Mouse (Mus musculus) Patski (cell line): Measurements from ENCODE around the gene Ogdh. TPM values are rescaled to one million over a fixed set of nuclear protein-coding genes. Genes with fewer than 3 reads are reported as not detected.
"Not testable (repeated sequence)": the region's sequence is repeated elsewhere in the genome, so short reads cannot be mapped to it uniquely, and the experiment has no call there.

ENCODE experiments used
- ATAC-seq: fragments of 100-300 bp; one replicate; pipeline ENCODE4 v1.8.0; 2021
- CTCF ChIA-PET: fragments of 350-600 bp; sonication (Branson Sonifier 250); formaldehyde crosslinking; loops from one replicate; lab custom pipeline; 2022; ENCODE audit warnings: inconsistent platforms; lab: Charles Lee
- POLR2A ChIA-PET: fragments of 350-600 bp; sonication (Branson Sonifier 250); formaldehyde crosslinking; loops from one replicate; lab custom pipeline; 2022; ENCODE audit warnings: antibody characterized with exemption, inconsistent platforms; lab: Charles Lee
- DNase-seq: peaks from one replicate; pipeline ENCODE4 v3.0.0-alpha.2; 2011; ENCODE audit warnings: low read depth, low spot score
- H3K27me3 ChIP-seq: fragments of 371-371 bp; one replicate; pipeline ENCODE4 v1.5.1; 2021
- CTCF ChIP-seq: fragments of 100-300 bp; IDR thresholded peaks from one replicate; pipeline ENCODE4 v1.5.1; 2021
- in situ Hi-C: fragments of 300-500 bp; cut with MboI; formaldehyde crosslinking; loops from 3 replicates; pipeline ENCODE4 v1.11.1; 2018; ENCODE audit warnings: low pct_unique_long_range_greater_than_20kb, mixed read lengths
- polyA plus RNA-seq: library from polyadenylated mRNA; unstranded; gene quantifications from one replicate; pipeline ENCODE4 v1.2.3, GENCODE M21; 2021

The Ogdh gene
- polyA plus RNA-seq, 1 experiment from 2014 or later: 190 TPM

DNA sequence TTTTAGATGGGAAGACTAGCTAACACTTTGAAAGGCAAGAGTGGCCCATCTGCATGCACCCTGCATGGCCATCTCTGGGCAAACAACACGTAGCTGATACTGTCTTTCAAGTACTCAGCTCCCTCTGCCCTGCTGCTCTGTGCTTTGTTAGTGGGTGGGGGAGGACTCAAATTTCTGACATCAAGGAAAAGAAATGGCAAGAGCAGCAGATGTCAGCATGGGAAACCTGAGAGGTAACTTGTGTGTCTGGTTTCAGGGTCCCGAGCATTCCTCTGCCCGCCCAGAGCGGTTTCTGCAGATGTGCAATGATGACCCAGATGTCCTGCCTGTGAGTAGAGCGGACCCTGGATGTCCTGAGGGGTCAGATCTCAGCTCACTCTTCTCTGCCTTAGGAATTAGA is 58.2 kb downstream of the Ogdh start:
- H3K27me3 ChIP-seq: no peaks in the 10 kb centered on the region
- in situ Hi-C loops: no loop called here
- ChIA-PET POLR2A (no interaction called here), CTCF (interaction anchor here (0.9 to 1.5 kb wide), 2 partner anchors 13 to 24 kb away, joined by 3 read pairs; no protein-coding TSS in a partner anchor)
- ATAC-seq (no peak), DNase-seq (no peak)
- no peak for TF ChIP-seq CTCF

DNA sequence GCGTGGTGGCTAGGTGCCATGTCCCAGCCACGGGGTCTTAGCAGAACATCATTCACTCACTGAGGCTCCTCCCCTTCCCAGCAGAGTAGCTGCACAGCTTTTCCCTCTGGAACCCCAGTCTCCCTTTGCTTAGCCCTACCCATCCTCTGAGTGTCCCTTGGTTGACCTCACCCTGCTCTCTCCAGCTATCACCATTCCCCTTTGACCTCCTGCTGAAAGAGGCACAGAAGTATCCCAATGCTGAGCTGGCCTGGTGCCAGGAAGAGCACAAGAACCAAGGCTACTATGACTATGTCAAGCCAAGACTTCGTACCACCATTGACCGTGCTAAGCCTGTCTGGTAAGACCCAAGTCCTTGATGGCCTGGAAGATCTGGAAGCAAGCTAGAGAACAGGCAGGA is 63.7 kb downstream of the Ogdh start:
- in situ Hi-C loops: no loop called here
- ATAC-seq: no peak
- DNase-seq: no peak
- no peaks in the 10 kb centered on the region for H3K27me3 ChIP-seq
- POLR2A ChIA-PET: interaction anchor here (0.9 to 1.1 kb wide), 2 partner anchors 10 to 18 kb away, joined by 3 read pairs; no protein-coding TSS in a partner anchor
- CTCF ChIA-PET: interaction anchor here (1.2 to 5.5 kb wide), 2 partner anchors 11 to 19 kb away, joined by 3 to 18 read pairs; no protein-coding TSS in a partner anchor
- no peak for TF ChIP-seq CTCF

DNA sequence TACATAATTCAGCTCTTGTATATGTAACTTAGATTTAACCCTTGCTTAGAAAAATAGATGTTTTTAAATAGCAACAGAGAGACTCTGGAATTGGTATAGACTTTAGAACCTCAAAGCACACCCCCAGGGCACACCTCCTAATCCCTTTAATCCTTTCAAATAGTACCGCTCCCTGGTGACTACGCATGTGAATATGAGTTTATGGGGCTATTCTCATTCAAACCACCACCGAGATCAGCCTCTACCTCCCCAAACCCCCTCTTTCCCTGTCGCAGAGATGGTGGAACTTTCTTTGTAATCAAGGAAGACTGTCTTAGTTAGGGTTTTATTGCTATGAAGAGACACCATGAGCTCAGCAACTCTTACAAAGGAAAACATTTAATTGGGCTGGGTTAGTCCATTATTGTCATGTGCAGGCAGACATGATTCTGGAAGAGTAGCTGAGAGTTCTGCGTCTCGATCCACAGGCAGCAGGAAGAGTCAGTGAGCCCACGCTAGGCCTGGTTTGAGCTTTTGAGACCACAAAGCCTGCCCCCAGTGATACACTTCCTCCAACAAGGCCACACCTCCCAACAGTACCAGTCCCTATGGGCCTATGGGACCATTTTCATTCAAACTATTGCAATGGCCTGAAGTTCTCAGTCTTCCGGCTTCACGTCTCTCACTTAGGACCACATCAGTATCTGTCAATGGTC is 73.3 kb downstream of the Ogdh start:
- TF ChIP-seq CTCF: no peak
- no peaks in the 10 kb centered on the region for H3K27me3 ChIP-seq
- in situ Hi-C loops: no loop called here
- CTCF ChIA-PET: interaction anchor here (3.6 kb wide), 1 partner anchor 10 kb away, joined by 18 read pairs; no protein-coding TSS in a partner anchor
- DNase-seq: no peak
- POLR2A ChIA-PET: interaction anchor here (1.3 kb wide), 1 partner anchor 10 kb away, joined by 3 read pairs; no protein-coding TSS in a partner anchor
- no peak for ATAC-seq

DNA sequence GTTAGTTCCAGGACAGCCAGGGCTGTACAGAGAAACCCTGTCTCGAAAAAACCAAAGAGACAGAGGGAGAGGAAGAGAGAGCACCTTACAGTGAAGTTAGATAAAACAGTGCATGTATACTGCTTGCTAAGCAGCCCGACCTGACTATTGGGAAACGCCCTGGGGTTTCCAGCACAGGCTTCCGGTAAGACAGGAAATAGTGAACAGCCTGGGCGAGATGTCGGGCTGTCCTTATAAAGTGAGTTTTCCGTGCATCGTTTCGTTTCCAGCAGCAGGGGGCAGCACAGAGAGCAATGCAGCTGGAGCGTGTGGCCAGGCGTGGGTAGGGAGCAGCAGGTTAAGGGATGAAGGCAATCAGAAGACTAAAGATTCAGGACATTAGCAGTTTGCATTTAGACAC is 74.5 kb downstream of the Ogdh start:
- in situ Hi-C loops: no loop called here
- ATAC-seq (no peak), DNase-seq (no peak)
- CTCF ChIA-PET: interaction anchor here (0.7 to 3.6 kb wide), 2 partner anchors 11 to 46 kb away, joined by 6 to 18 read pairs; no protein-coding TSS in a partner anchor
- peak; percentile 80 for TF ChIP-seq CTCF
- POLR2A ChIA-PET: no interaction called here
- H3K27me3 ChIP-seq: no peaks in the 10 kb centered on the region

GRCm38 (mm10) chr11:6366434-6366833 is 75.0 kb downstream of the Ogdh start:
- TF ChIP-seq CTCF: no peak
- DNase-seq: no peak
- ChIA-PET POLR2A (no interaction called here), CTCF (interaction anchor here (0.7 to 3.6 kb wide), 2 partner anchors 11 to 45 kb away, joined by 6 to 18 read pairs; no protein-coding TSS in a partner anchor)
- ATAC-seq: no peak
- no peaks in the 10 kb centered on the region for H3K27me3 ChIP-seq
- in situ Hi-C loops: no loop called here

DNA sequence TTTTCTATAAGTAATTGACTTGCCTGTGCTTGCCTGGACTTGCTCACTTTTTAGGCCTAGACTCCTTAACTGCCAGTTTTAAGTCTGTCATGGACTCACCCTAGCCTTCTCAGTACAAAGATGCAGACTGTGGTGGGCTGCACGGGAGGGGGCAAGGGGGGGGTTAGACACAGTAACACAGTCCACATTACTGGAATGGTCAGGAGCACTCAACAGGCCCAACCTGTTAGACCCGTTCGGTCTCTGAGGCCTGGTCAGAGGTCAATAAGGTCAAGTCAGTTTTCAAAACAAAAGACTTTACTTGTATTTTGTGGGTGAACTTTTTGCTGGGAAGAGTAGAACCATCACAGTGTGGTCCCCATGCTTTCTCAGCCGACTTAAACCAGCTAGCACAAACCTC is 75.7 kb downstream of the Ogdh start:
- in situ Hi-C loops: no loop called here
- TF ChIP-seq CTCF: no peak
- POLR2A ChIA-PET: no interaction called here
- DNase-seq: no peak
- H3K27me3 ChIP-seq: no peaks in the 10 kb centered on the region
- CTCF ChIA-PET: interaction anchor here (3.6 kb wide), 1 partner anchor 12 kb away, joined by 18 read pairs; no protein-coding TSS in a partner anchor
- no peak for ATAC-seq

- DNase-seq, ATAC-seq, POLR2A ChIA-PET, H3K27me3 ChIP-seq, in situ Hi-C loops: not testable (repeated sequence)
- CTCF ChIA-PET: interaction anchor here (3.6 kb wide), 1 partner anchor 13 kb away, joined by 18 read pairs; no protein-coding TSS in a partner anchor
Measured at GRCm38 (mm10) chr11:6367986-6368385, 76.6 kb downstream of the Ogdh start.

DNA sequence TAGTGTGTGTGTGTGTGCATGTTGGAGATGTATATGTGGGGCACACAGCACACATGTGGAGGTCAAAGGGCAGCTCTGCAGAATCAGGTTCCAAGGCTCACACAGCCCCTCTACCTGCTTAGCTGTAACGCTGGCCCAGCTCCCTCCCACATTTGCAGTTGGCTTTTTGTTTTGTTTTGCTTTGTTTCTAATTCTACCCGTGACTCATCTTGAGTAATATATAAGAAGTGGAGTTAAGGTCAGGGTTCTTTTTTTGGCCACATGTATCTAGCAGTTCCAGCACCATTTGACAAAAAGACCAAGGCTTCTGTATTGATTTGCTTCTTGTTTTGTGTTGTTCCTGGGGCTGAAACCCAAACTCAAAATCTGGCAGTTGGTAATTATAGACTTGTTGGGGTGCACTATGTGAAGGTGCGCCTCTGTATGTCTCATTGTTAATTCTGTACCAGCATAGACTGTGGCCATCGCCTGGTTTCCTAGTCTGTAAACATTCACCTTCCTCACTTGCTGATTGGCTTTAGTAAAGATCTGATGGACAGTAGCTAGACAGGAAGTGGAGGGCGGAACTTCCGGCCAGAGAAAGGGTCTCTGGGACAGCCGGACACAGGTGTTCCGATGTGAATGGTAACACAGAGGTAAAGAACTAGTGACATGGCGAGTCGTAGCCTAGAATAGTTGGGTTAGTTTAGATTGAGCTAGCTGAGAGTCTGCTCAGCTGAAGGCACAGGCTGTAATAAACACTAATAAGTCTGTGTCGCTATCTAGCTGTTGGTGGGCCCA is 80.1 kb downstream of the Ogdh start:
- no peak for TF ChIP-seq CTCF
- ChIA-PET CTCF (no interaction called here), POLR2A (no interaction called here)
- DNase-seq (no peak), ATAC-seq (no peak)
- in situ Hi-C loops: no loop called here
- no peaks in the 10 kb centered on the region for H3K27me3 ChIP-seq

GRCm38 (mm10) chr11:6372784-6373183 is 81.4 kb downstream of the Ogdh start:
- TF ChIP-seq CTCF: no peak
- CTCF ChIA-PET: interaction anchor here (1.0 kb wide), 1 partner anchor 39 kb away, joined by 3 read pairs; no protein-coding TSS in a partner anchor
- in situ Hi-C loops: no loop called here
- no peaks in the 10 kb centered on the region for H3K27me3 ChIP-seq
- no peak for ATAC-seq
- DNase-seq: no peak
- POLR2A ChIA-PET: no interaction called here

DNA sequence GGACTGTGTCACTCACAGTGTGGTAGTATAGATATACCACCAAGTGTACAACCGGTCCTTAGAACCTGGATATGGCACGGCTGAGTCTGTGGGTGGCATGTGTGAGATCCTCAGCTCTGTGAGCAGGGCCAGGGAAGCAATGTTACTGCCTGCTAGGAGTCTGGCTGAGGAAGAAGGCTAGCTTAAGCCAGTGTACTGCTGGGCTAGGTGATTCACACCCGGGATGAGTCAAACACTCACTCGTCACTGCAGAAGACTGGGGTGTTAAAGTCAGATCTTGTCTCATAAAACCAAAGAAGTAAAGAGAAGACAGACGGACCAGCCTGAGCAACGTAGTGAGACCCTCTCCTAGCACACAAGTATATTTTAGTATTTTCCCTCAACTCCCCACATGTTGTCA is 89.5 kb downstream of the Ogdh start:
- peak; percentile 87 for ATAC-seq
- no peaks in the 10 kb centered on the region for H3K27me3 ChIP-seq
- ChIA-PET CTCF (interaction anchor here (1.0 to 1.7 kb wide), 2 partner anchors 11 to 22 kb away, joined by 4 to 6 read pairs; no protein-coding TSS in a partner anchor), POLR2A (no interaction called here)
- no peak for DNase-seq
- in situ Hi-C loops: no loop called here
- no peak for TF ChIP-seq CTCF
